Mouse (Mus musculus): ENCODE measurements at regions not wholly inside any gene's neighbourhood (a gene's known extent, or its start where the extent isn't known, plus 50 kb on each side); places are given as distances from the start of the nearest gene placed in this dataset.

- no peak for DNase-seq (ENCODE audit: low read depth, low spot score)
These were observed 282.5 kb upstream of the Gjb5 start for GRCm38 (mm10) chr4:127640251-127641085.

GRCm38 (mm10) chr4:127639765-127640164 is 281.8 kb upstream of the Gjb5 start:
- no peak for DNase-seq (ENCODE audit: low read depth, low spot score)

GRCm38 (mm10) chr4:127636934-127637333 is 279.0 kb upstream of the Gjb5 start:
- no peak for DNase-seq (ENCODE audit: low read depth, low spot score)

- DNase-seq (ENCODE audit: low read depth, low spot score): no peak
These were observed 277.3 kb upstream of the Gjb5 start for GRCm38 (mm10) chr4:127635262-127635661.

- DNase-seq (ENCODE audit: low read depth, low spot score): peak; percentile 74
These were observed 261.9 kb upstream of the Gjb5 start for GRCm38 (mm10) chr4:127619870-127620269.

GRCm38 (mm10) chr4:127612761-127613160 is 254.8 kb upstream of the Gjb5 start:
- peak; percentile 65 for DNase-seq (ENCODE audit: low read depth, low spot score)

GRCm38 (mm10) chr4:127600919-127601318 is 242.9 kb upstream of the Gjb5 start:
- no peak for DNase-seq (ENCODE audit: low read depth, low spot score)

GRCm38 (mm10) chr4:127598610-127599009 is 240.6 kb upstream of the Gjb5 start:
- DNase-seq (ENCODE audit: low read depth, low spot score): no peak

- no peak for DNase-seq (ENCODE audit: low read depth, low spot score)
These were observed 236.1 kb upstream of the Gjb5 start for GRCm38 (mm10) chr4:127594081-127594480.

- no peak for DNase-seq (ENCODE audit: low read depth, low spot score)
These were observed 233.6 kb upstream of the Gjb5 start for GRCm38 (mm10) chr4:127591540-127591939.

GRCm38 (mm10) chr4:127586822-127587221 is 228.8 kb upstream of the Gjb5 start:
- no peak for DNase-seq (ENCODE audit: low read depth, low spot score)

GRCm38 (mm10) chr4:127576521-127576920 is 218.5 kb upstream of the Gjb5 start:
- DNase-seq (ENCODE audit: low read depth, low spot score): no peak

- DNase-seq (ENCODE audit: low read depth, low spot score): no peak
These were observed 204.6 kb upstream of the Gjb5 start for GRCm38 (mm10) chr4:127562602-127563001.

GRCm38 (mm10) chr4:127558572-127558971 is 200.6 kb upstream of the Gjb5 start:
- DNase-seq (ENCODE audit: low read depth, low spot score): no peak

GRCm38 (mm10) chr4:127552456-127553225 is 194.7 kb upstream of the Gjb5 start:
- DNase-seq (ENCODE audit: low read depth, low spot score): no peak

- no peak for DNase-seq (ENCODE audit: low read depth, low spot score)
These were observed 191.6 kb upstream of the Gjb5 start for GRCm38 (mm10) chr4:127549581-127549980.

GRCm38 (mm10) chr4:127549018-127549417 is 191.0 kb upstream of the Gjb5 start:
- DNase-seq (ENCODE audit: low read depth, low spot score): no peak

GRCm38 (mm10) chr4:127545106-127545505 is 187.1 kb upstream of the Gjb5 start:
- DNase-seq (ENCODE audit: low read depth, low spot score): no peak

GRCm38 (mm10) chr4:127543276-127543675 is 185.3 kb upstream of the Gjb5 start:
- no peak for DNase-seq (ENCODE audit: low read depth, low spot score)

- no peak for DNase-seq (ENCODE audit: low read depth, low spot score)
These were observed 184.8 kb upstream of the Gjb5 start for GRCm38 (mm10) chr4:127542771-127543170.

GRCm38 (mm10) chr4:127536952-127537351 is 179.0 kb upstream of the Gjb5 start:
- DNase-seq (ENCODE audit: low read depth, low spot score): peak; percentile 69

GRCm38 (mm10) chr4:127535630-127536029 is 177.6 kb upstream of the Gjb5 start:
- DNase-seq (ENCODE audit: low read depth, low spot score): peak; percentile 29

- DNase-seq (ENCODE audit: low read depth, low spot score): no peak
These were observed 176.4 kb upstream of the Gjb5 start for GRCm38 (mm10) chr4:127534411-127534810.
